Mouse (Mus musculus): ENCODE measurements around the gene Ednra.

Gene Ednra

DNA sequence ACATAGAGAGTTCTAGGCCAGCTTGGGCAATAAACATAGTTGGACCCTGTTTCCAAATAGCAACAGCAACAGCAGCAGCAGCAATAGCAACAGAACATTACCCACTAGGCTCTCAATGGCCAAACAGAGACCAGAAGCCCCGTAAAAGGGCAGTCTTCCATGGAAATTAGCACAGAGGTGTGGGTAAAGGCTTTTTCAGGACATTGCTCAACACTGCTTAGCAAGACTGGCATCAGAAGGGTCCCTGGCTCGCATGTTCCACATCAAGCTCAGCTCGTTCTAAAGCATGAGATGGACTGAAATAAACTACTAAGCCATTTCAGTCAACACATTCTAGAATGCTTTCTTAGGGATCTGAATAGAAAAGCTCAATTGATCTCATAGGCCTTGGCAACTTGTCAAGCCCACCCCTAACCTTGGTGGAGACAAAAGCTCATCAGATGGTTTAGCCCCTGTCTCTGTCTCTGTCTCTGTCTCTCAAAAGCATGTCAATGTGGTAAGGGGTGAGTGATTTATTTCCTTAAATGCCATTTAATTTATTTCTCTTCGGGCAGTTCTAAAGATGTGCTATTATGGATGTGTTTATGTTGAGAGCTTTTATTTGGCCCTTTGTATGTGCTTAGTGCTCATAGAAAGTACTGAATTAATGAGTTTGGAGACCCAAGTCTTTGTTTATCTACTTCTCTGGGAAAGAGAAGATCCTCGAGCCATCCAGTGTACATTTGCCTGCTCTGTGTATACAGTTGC is 84.0 kb downstream of the Ednra start:
- DNase-seq = no peak

DNA sequence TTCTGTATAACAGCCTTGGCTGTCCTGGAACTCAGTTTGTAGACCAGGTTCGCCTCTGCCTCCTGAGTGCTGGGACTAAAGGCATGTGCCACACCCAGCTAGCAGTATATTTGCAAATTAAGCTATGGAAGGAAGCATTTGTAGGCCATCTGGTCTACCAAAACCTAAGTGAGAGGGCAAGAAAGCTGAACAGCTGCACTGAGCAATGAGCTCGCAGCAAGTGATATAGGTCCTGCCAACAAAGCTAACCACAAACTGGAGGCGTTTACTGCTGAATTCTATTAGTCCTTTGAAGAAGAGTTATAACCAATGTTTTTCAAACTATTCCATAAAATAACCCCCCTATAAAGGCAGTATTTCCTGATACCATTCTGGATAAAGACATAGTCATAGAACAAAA is 86.7 kb downstream of the Ednra start:
- no peak for DNase-seq

DNA sequence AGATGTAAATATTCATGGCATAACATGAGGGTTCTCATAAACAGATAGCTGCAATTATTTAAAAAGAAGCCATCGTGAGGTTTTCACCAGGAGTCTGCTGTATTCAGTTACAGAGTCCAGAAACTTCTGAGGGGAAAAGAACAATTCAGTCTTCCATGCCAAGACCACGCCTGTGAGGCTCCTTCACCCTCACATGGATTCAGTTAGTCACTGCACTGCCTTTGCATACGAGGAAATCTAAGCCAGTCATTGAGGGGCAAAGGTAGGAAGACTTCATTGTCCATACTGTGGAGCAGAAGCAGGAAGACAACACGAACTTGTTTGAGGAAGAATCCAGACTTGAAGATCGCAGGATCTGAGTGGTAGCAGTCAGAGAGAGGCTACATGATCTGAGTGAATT is 90.2 kb downstream of the Ednra start:
- DNase-seq = no peak

DNA sequence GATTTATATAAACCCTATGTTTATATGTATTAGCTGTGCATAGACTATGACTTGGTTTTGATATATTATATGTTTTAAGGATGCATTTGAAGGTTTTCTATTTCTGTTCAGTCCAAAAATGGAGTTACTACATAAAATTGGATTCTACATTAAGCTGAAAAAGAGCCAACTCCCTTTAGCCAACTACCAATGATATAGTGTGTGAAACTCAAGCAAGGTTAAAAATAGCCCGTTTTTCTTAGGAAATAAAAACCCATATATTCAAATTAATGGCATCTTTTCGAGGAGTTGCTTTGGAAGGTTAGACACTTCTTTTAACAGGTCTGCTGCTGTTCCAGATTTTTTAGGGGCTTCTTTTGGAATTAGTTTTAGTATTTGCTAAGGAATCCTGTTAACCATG is 91.1 kb downstream of the Ednra start:
- no peak for DNase-seq

DNA sequence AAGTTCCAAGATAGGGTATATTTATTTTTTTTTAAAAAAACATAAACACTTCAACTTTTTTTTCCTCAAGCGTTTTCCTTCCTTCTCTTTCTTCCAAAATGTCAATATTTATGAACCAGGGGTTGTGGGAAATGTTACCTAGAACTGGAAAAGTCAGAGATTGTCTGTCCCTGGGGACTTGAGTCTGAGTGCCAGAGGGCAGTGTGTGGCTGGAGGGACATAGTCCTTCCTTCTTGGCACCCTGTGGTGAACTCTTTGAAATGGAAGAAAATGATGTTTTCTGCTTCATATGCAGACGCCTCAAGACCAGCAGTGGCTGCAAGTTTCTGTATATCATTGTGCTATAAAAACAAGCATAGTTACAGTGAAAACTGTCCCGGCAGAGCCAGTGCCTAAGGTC is 93.6 kb downstream of the Ednra start:
- peak in 1 of 2 experiments; percentile 8 for DNase-seq

DNA sequence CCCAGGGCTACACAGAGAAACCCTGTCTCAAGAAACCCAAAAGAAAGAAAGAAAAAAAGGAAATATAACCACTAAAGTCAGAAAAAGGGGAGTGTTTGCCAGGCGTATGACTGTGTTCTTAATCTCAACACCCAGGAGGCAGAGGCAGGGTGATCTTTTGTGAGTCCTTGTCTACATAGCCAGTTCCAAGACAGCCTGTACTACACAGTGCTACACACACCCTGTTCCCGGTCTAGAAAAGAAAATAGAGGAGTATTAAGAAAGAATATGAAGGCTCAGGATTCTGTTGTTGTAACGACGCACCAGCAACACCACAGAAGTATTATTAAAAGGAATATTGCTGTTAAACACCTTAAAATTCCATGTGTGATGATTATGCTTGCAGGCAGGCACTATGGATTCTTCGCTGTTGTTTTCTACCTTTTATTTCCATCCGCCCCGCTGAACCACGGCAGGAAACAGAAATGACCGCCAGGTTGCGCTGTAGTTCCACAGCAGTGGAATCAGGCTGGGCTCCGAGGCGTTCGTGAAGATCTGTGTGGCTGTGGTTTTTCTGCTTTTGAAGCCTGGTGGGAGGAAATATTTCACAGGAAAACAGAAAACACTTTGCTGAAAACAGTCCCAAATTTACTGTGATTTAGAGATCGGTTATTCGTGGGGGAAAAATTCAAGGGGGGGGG is 94.3 kb downstream of the Ednra start:
- peak; percentile 69 to 92 for DNase-seq

DNA sequence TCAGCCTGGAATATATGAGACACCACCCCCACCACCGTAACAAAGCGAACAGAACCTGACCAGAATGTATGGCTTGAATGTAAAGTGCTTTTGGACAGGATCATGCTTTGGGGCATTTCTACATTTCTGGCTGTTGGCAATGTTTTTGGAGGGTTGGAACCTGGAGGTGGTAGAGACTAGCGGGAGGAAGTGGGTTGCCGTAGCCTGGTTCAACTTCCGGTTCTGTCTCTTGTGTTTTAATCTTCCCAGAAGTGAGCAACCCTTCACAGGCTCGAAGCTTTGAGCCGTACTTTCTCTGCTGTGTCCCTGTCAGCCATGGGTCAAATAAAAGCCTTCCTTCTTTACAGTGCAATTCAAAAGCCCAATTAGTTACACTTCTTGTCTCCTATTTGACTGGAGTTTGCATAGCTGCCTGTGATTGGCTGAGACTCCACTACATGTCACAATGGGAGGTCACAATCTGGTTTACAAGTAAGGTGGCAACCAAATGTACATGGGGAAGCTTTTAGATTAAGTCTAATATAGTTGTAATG is 100.5 kb downstream of the Ednra start:
- DNase-seq = no peak

DNA sequence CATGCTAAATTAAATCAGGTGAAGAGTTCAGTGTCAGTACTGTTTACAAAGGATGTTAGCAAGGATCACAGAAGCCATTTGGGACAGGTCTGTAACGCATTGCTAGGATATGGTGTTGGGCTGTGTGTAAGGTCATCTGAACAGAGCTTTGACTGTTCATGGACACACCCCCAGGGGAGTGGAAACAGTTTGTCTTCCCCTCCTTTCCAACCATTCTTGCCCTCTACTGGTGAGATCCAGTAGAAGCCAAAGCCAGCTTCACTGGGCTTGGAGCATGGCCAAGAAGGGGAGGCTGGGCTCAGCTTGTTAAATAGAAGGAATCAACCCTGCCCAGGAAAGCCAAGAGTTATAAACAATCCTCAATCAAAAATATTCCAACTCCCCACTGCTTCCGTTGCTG is 106.3 kb downstream of the Ednra start:
- peak; percentile 56 to 71 for DNase-seq

Data from kidney, postnatal 36 days (tissue).